Mouse (Mus musculus) heart, adult 2 months (tissue): ENCODE measurements around the gene Ddx4. TPM values are rescaled to one million over a fixed set of nuclear protein-coding genes. Genes with fewer than 3 reads are reported as not detected.

Source experiments
- DNase-seq, 2 experiments: peaks; one replicate each; pipeline ENCODE4 v3.0.0; 2021
- H3K27ac ChIP-seq: fragments of 200-600 bp; 2 replicates; pipeline ENCODE4 v1.8.1; 2022
- H3K27me3 ChIP-seq: fragments of 200-500 bp; 2 replicates; pipeline ENCODE4 v1.6.1; 2012; ENCODE audit warnings: mild to moderate bottlenecking, low read length, inconsistent platforms, mixed read lengths; ENCODE audit not compliant: control insufficient read depth, insufficient read depth
- H3K36me3 ChIP-seq: fragments of 200-500 bp; 2 replicates; pipeline ENCODE4 v1.6.1; 2012; ENCODE audit warnings: low read length, inconsistent platforms; ENCODE audit not compliant: control insufficient read depth, insufficient read depth
- H3K4me1 ChIP-seq: fragments of 200-500 bp; 2 replicates; pipeline ENCODE4 v1.6.1; 2011; ENCODE audit warnings: low read length; ENCODE audit not compliant: control insufficient read depth, insufficient read depth
- H3K4me3 ChIP-seq: fragments of 200-600 bp; 2 replicates; pipeline ENCODE4 v1.8.1; 2022
- H3K79me2 ChIP-seq: fragments of 200-500 bp; replicated peaks from 2 replicates; pipeline ENCODE4 v1.6.1; 2012; ENCODE audit warnings: mild to moderate bottlenecking, inconsistent platforms, low read length, moderate library complexity, mixed read lengths; ENCODE audit not compliant: control insufficient read depth, insufficient read depth
- H3K9ac ChIP-seq: fragments of 200-500 bp; 2 replicates; pipeline ENCODE4 v1.6.1; 2012; ENCODE audit warnings: low read depth, mild to moderate bottlenecking, control low read depth, inconsistent platforms, low read length, mixed read lengths
- CTCF ChIP-seq: fragments of 200-600 bp; IDR thresholded peaks from 2 replicates; pipeline ENCODE4 v1.8.1; 2022; ENCODE audit warnings: antibody characterized with exemption, mild to moderate bottlenecking, moderate library complexity
- EP300 ChIP-seq: fragments of 200-500 bp; IDR thresholded peaks from 2 replicates; pipeline ENCODE4 v1.6.1; 2011; ENCODE audit warnings: low read depth, low read length, control low read depth; ENCODE audit not compliant: insufficient read depth
- POLR2A ChIP-seq: fragments of 200-500 bp; IDR thresholded peaks from 2 replicates; pipeline ENCODE4 v1.6.1; 2011; ENCODE audit warnings: mild to moderate bottlenecking, low read depth, low read length, control low read depth; ENCODE audit not compliant: insufficient read depth
- WGBS: fragments of 180-500 bp; shearing (Covaris S2); methylation state at CpG from one replicate; pipeline ENCODE4 v1.1.7; 2018; 5-methylcytosine and 5-hydroxymethylcytosine counted together
- intact Hi-C: fragments of 180-260 bp; cut with DNase I; formaldehyde crosslinking; loops from one replicate; pipeline ENCODE4 v1.15.1; 2025
- polyA plus RNA-seq: library from polyadenylated mRNA; depleted of rRNA; stranded (reverse); fragments of >200 nt; gene quantifications from 2 replicates; pipeline ENCODE4 v1.2.3, GENCODE M21; 2012; rRNA removed
- total RNA-seq, 2 experiments: library from RNA; stranded (reverse); gene quantifications; 2 replicates each; pipeline ENCODE4 v1.2.3; 2021

Gene Ddx4
- total and polyA plus RNA-seq, 3 experiments: 0.06 to 0.13 TPM; not detected in 1

DNA sequence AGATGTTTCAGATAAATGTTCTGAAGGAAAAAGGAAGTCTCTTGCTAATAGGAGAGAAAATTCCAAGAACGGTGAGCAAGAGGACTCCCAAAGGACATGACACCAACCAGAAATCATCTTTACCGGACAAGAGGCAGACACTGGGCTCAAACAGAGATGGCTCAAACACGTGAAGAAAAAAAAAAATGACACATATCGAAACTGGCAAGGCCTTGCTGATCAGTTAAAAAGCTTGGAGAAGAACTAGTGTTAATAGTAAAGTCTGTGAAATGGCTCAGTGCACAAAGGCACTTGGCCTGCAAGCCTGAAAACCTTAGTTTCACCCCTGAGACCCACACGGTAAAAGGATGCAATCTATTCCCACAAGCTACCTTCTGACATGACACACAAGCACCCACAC is 81.5 kb downstream of the Ddx4 start:
- TF ChIP-seq CTCF: no peak
- TF ChIP-seq POLR2A: no peak
- no peak for TF ChIP-seq EP300
- DNase-seq: no peak
- no peak overlapping the region for H3K27ac ChIP-seq
- H3K4me1 ChIP-seq: no peaks in the 10 kb centered on the region
- intact Hi-C loops: no loop called here
- no peaks in the 10 kb centered on the region for H3K27me3 ChIP-seq
- no peak overlapping the region for H3K9ac ChIP-seq
- WGBS: 72% methylated on average over 5 of the region's 5 CpGs
- H3K4me3 ChIP-seq: no peak overlapping the region
- no peaks in the 10 kb centered on the region for H3K36me3 ChIP-seq
- H3K79me2 ChIP-seq: no peaks in the 10 kb centered on the region

DNA sequence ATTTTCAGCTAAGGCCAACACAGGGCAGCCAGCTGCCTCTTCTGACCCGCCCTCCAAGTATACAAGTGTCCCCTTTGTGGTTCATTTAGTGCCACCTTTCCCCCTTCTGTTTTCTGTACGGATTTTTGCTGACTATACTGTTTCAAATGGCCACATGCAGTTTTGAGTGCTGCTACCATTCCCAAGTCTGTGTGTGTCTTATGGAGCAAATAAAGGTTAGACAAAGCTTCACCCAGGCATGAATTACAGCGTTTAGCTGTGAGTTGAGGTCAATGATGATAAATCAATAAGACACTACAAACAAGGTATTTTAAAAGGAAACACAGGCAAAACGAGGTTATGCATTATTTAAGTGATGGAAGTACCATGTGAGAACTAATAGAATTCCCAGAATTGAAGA is 82.7 kb downstream of the Ddx4 start:
- no peak for DNase-seq
- Histone ChIP-seq H3K79me2 (no peaks in the 10 kb centered on the region), H3K4me1 (no peaks in the 10 kb centered on the region), H3K4me3 (no peak overlapping the region), H3K27me3 (no peaks in the 10 kb centered on the region), H3K9ac (no peak overlapping the region), H3K36me3 (no peaks in the 10 kb centered on the region), H3K27ac (no peak overlapping the region)
- TF ChIP-seq EP300 (no peak), CTCF (no peak), POLR2A (no peak)
- WGBS: 69% methylated on average over 4 of the region's 4 CpGs
- intact Hi-C loops: no loop called here

DNA sequence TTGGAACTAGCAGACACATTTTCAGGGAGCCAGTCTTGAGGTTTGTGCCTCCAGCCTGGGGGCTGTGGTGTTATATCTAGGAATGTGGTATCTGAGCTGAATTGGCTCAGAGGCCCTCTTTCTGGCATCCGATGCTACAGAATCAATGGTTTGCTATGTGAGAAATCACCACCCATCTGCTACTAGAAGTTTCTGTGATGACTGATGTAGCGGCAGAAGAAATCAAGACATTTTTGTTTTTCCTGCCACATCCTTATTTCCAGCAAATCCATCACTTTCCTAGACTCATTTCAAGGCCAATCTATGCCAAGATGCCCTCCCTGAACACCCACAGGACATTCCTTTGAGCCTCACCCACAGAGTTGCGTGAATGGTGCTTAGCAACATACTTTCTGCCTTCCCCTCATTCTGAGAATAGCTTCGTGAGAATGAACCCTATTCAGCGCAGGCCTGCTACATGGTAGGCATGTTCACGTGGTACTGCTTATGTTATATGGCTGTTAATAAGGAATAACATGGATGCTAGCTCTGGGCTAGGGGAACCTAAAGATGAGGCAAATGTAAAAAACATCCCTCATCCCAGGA is 91.6 kb downstream of the Ddx4 start:
- WGBS: 78% methylated on average over 6 of the region's 6 CpGs
- TF ChIP-seq EP300: no peak
- no peak for TF ChIP-seq CTCF
- no peak for TF ChIP-seq POLR2A

DNA sequence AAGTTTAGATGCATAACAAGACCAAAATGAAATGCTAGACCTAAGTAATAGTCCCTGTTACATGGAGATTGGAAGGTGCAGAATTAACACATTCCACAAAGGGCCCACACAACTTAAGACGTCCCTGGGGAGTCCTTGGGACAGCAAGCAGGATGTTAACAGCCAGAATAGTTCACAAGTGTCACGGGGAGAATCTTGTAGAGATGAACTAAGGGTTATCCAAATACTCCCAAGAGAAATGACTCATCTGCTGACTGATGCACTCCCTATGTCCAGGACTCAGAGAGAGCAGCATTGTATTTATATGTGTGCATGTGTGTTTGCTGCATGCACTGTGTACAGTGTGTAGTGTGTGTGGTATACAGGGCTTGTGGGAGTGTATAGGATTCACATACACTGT is 95.8 kb downstream of the Ddx4 start:
- H3K27ac ChIP-seq: no peak overlapping the region
- WGBS: 28% methylated on average over 2 of the region's 2 CpGs
- H3K4me3 ChIP-seq: no peak overlapping the region
- no peaks in the 10 kb centered on the region for H3K79me2 ChIP-seq
- no peak for DNase-seq
- H3K4me1 ChIP-seq: no peaks in the 10 kb centered on the region
- no peaks in the 10 kb centered on the region for H3K27me3 ChIP-seq
- no peaks in the 10 kb centered on the region for H3K36me3 ChIP-seq
- intact Hi-C loops: no loop called here
- TF ChIP-seq POLR2A (no peak), CTCF (no peak), EP300 (no peak)
- no peak overlapping the region for H3K9ac ChIP-seq

More for the DNA sequence above, 91.6 kb downstream of the Ddx4 start:
- H3K9ac ChIP-seq: no peak overlapping the region
- no peak for DNase-seq
- no peaks in the 10 kb centered on the region for H3K4me1 ChIP-seq
- no peak overlapping the region for H3K4me3 ChIP-seq
- H3K27me3 ChIP-seq: no peaks in the 10 kb centered on the region
- no peak overlapping the region for H3K27ac ChIP-seq
- intact Hi-C loops: no loop called here
- no peaks in the 10 kb centered on the region for H3K36me3 ChIP-seq
- H3K79me2 ChIP-seq: no peaks in the 10 kb centered on the region

DNA sequence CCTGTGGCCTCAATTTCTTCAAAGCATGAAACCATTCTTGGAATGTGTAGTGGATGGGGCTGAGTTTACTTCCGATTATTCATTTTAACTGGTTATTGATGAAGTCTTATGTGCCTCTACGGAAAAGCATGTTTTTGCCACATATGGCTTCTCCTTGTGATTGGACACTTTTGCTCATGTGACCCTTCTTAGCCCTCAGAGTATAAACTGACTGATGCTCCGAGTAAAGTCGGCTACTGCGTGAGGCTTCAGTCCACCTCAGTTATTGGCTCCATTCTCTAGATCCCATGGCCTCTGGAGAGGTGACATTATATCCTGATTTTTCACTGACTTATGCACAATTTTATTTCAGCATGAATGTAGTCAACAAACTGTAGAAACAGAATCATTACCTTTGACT is 99.0 kb downstream of the Ddx4 start:
- H3K79me2 ChIP-seq: no peaks in the 10 kb centered on the region
- H3K4me3 ChIP-seq: no peak overlapping the region
- intact Hi-C loops: no loop called here
- WGBS: 94% methylated on average over 5 of the region's 5 CpGs
- no peak overlapping the region for H3K27ac ChIP-seq
- H3K27me3 ChIP-seq: no peaks in the 10 kb centered on the region
- H3K4me1 ChIP-seq: no peaks in the 10 kb centered on the region
- H3K36me3 ChIP-seq: no peaks in the 10 kb centered on the region
- H3K9ac ChIP-seq: no peak overlapping the region
- TF ChIP-seq POLR2A: no peak
- TF ChIP-seq EP300: no peak
- no peak for TF ChIP-seq CTCF
- no peak for DNase-seq

DNA sequence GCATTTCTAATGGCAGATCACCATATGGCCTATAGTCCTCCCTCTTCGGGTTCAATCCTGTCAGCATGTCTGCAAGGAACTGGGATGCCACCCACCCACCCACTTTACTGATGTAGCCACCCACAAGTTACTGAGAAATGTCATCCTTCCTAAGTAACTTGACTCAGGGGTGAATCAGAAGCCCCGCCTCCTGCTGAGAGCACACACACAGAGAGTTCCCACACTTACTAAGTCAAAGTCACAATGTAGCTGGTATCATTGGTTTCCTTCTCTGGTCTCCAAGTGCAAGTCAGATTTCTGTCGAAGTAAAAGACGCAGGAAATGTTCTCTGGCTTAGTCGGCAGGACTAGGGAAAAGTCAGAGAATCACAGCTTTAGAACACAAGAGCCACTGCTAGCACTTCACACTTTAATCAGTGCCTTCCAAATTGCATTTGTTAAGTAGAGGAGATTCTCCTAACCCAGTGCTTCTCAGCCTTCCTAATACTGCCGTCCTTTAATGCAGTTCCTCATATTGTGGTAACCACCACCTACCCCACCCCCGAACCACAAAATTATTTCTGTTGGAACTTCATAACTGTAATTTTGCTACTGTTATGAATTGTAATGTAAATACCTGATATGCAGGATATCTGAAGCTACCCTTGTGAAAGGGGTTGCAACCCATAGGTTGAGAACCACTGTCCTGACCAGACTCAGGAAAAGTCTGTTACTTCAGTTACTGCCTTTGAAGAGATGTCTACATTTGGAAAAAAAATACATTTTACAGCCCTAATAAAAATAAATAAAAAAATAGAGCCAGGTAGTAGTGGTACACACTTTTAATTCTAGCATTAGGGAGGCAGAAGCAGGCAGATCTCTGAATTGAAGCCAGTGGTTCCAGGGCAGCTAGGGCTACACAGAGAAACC is 100.4 kb downstream of the Ddx4 start:
- Histone ChIP-seq H3K27me3 (no peaks in the 10 kb centered on the region), H3K4me3 (no peak overlapping the region), H3K4me1 (no peaks in the 10 kb centered on the region), H3K9ac (no peak overlapping the region), H3K27ac (no peak overlapping the region), H3K36me3 (no peaks in the 10 kb centered on the region), H3K79me2 (no peaks in the 10 kb centered on the region)
- intact Hi-C loops: no loop called here
- no peak for DNase-seq
- 65% methylated on average over 7 of the region's 7 CpGs for WGBS
- TF ChIP-seq POLR2A (no peak), CTCF (no peak), EP300 (no peak)

Other genes with a start within 250 kb of the Ddx4 start
- gene Il6st, start 188.4 kb downstream of the Ddx4 start, total RNA-seq: 100 to 1,000 TPM; 204 to 256 TPM
- 39.0 and 62.8 TPM in 2 replicates for gene Il6st, start 188.4 kb downstream of the Ddx4 start, polyA plus RNA-seq
- not detected for gene Il31ra, start 58.1 kb downstream of the Ddx4 start, total RNA-seq
- not detected in 2 replicates for gene Il31ra, start 58.1 kb downstream of the Ddx4 start, polyA plus RNA-seq
- 1 to 10 TPM; 7.7 to 8.3 TPM for gene Slc38a9, start 8.3 kb upstream of the Ddx4 start, total RNA-seq
- 8.5 and 12.3 TPM in 2 replicates for gene Slc38a9, start 8.3 kb upstream of the Ddx4 start, polyA plus RNA-seq
- 10 to 100 TPM; 51.5 to 51.6 TPM for gene Plpp1, start 148.3 kb upstream of the Ddx4 start, total RNA-seq
- 70.0 and 106 TPM in 2 replicates for gene Plpp1, start 148.3 kb upstream of the Ddx4 start, polyA plus RNA-seq